8 mouse cellular contexts compared by ENCODE assay signal in the genomic region with DNA sequence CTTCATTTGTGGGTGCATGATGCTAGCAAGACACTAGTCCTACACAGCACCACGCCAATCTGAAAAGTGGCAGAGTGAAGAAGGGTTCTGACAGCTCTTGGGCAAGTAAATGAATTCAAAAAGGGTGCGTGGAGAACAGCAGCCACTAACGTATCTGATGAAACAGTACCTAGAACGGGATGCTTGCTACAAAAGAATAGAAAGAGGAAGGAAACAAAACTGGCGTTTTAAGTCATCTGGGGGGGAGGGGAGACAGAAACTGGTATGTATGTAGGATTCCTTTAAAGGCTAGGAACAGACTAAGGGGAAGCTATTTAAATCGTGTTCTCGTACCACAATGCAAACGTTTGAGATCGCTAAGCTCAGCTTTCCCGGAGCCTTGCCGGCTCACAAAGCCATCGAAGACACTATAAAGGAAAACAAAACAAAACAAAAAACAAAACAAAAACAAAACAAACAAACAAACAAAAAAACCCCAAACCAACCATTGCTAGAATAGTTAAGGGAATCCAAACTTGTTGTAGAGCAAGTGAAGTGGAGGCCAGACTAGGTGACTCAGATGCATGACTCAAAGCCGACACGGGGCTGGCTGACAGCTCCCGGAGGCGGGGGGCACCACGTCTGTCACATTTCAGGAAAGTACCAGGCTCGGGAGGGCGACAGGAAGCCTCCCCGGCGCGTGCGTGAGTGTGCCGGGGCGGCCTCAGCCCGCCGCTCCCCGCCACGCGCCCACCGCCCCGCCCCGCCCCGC.
DNase-seq lines count a peak whose midpoint lies in the region; ATAC-seq lines count a peak whose summit lies in the region.

No protein-coding gene starts in this region.

- peak overlapping the region; percentile 91 for H3K4me2 ChIP-seq in embryonic facial prominence, embryonic 11.5 days (ENCODE audit: low read depth, low read length)
- peak overlapping the region; percentile 83 for H3K4me2 ChIP-seq in hindbrain, embryonic 13.5 days
- peak overlapping the region; percentile 96 for H3K4me2 ChIP-seq in lung, embryonic 15.5 days
- peak overlapping the region; percentile 64 for H3K4me2 ChIP-seq in neural tube, embryonic 15.5 days

- peak; percentile 44 for ATAC-seq in activated CD4-positive, CD25-positive, alpha-beta regulatory T cell, adult 4 months
- ATAC-seq in embryonic facial prominence, embryonic 11.5 days (replicated peaks; ENCODE audit: insufficient number of reproducible peaks, low FRiP score, low TSS enrichment, low read depth), result no peak; the same call in 1 of the 2 replicates
- ATAC-seq in hindbrain, embryonic 13.5 days (ENCODE audit: low FRiP score), result no peak; the same call in 1 of the 2 replicates
- ATAC-seq in lung, embryonic 15.5 days (ENCODE audit: borderline replicate concordance, extremely low read depth, low FRiP score, low TSS enrichment), result no peak
- peak; percentile 40; the same call in 1 of the 2 replicates for ATAC-seq in neural tube, embryonic 15.5 days (ENCODE audit: low FRiP score)

- H3K36me3 ChIP-seq in embryonic facial prominence, embryonic 11.5 days (replicated peaks; ENCODE audit: control insufficient read depth, insufficient read depth, low read depth, low read length), result no peaks in the 10 kb centered on the region
- H3K36me3 ChIP-seq in hindbrain, embryonic 13.5 days, result no peaks in the 10 kb centered on the region
- no peaks in the 10 kb centered on the region for H3K36me3 ChIP-seq in lung, embryonic 15.5 days
- H3K36me3 ChIP-seq in neural tube, embryonic 15.5 days, result no peaks in the 10 kb centered on the region

- H3K27me3 ChIP-seq in embryonic facial prominence, embryonic 11.5 days (ENCODE audit: control insufficient read depth, insufficient read depth, low read length), result no peaks in the 10 kb centered on the region
- peaks cover 3% of the 10 kb centered on the region for H3K27me3 ChIP-seq in hindbrain, embryonic 13.5 days
- no peaks in the 10 kb centered on the region for H3K27me3 ChIP-seq in lung, embryonic 15.5 days
- no peaks in the 10 kb centered on the region for H3K27me3 ChIP-seq in neural tube, embryonic 15.5 days (replicated peaks)

- DNase-seq in retina, embryonic 14.5 days (ENCODE audit: low spot score), result peak; percentile 34
- DNase-seq in retina, postnatal 1 day, result no peak
- DNase-seq in embryonic facial prominence, embryonic 11.5 days (ENCODE audit: low spot score), result peak; percentile 19
- DNase-seq in gastrocnemius, postnatal 4 days (ENCODE audit: low spot score in 2 of 2), result no peak

- no peaks in the 10 kb centered on the region for H3K9me3 ChIP-seq in embryonic facial prominence, embryonic 11.5 days (replicated peaks; ENCODE audit: control insufficient read depth, low read length)
- H3K9me3 ChIP-seq in hindbrain, embryonic 13.5 days, result no peaks in the 10 kb centered on the region
- H3K9me3 ChIP-seq in lung, embryonic 15.5 days, result no peaks in the 10 kb centered on the region
- H3K9me3 ChIP-seq in neural tube, embryonic 15.5 days (replicated peaks), result no peaks in the 10 kb centered on the region

- H3K4me3 ChIP-seq in embryonic facial prominence, embryonic 11.5 days (ENCODE audit: low read depth, low read length), result peak overlapping the region; percentile 93
- H3K4me3 ChIP-seq in hindbrain, embryonic 13.5 days, result peak overlapping the region; percentile 89
- H3K4me3 ChIP-seq in lung, embryonic 15.5 days, result peak overlapping the region; percentile 96
- peak overlapping the region; percentile 87 for H3K4me3 ChIP-seq in neural tube, embryonic 15.5 days (replicated peaks)

- no peak overlapping the region for H3K27ac ChIP-seq in embryonic facial prominence, embryonic 11.5 days (replicated peaks; ENCODE audit: low read depth, low read length)
- H3K27ac ChIP-seq in hindbrain, embryonic 13.5 days, result peak overlapping the region; percentile 98
- H3K27ac ChIP-seq in lung, embryonic 15.5 days, result peak overlapping the region; percentile 87
- peak overlapping the region; percentile 98 for H3K27ac ChIP-seq in neural tube, embryonic 15.5 days (replicated peaks)

- WGBS in embryonic facial prominence, embryonic 11.5 days, result 2% methylated on average over 34 of the region's 34 CpGs
- WGBS in hindbrain, embryonic 13.5 days, result 1% methylated on average over 31 of the region's 34 CpGs
- 3% methylated on average over 34 of the region's 34 CpGs for WGBS in lung, embryonic 15.5 days
- 2% methylated on average over 26 of the region's 34 CpGs for WGBS in neural tube, embryonic 15.5 days

- H3K9ac ChIP-seq in embryonic facial prominence, embryonic 11.5 days (replicated peaks; ENCODE audit: low read length), result peak overlapping the region; percentile 67
- H3K9ac ChIP-seq in hindbrain, embryonic 13.5 days, result peak overlapping the region; percentile 97
- H3K9ac ChIP-seq in lung, embryonic 15.5 days, result peak overlapping the region; percentile 68
- H3K9ac ChIP-seq in neural tube, embryonic 15.5 days (replicated peaks), result peak overlapping the region; percentile 70

- no peaks in the 10 kb centered on the region for H3K4me1 ChIP-seq in embryonic facial prominence, embryonic 11.5 days (ENCODE audit: control insufficient read depth, insufficient read depth, low read length)
- peaks cover 27% of the 10 kb centered on the region for H3K4me1 ChIP-seq in hindbrain, embryonic 13.5 days (replicated peaks)
- peaks cover 27% of the 10 kb centered on the region for H3K4me1 ChIP-seq in lung, embryonic 15.5 days
- peaks cover 25% of the 10 kb centered on the region for H3K4me1 ChIP-seq in neural tube, embryonic 15.5 days

Comparison
In these comparisons a context has a peak if more than half of its experiments do, and no peak if none do; other contexts are left out.
1. DNase-seq: peak in retina, embryonic 14.5 days (single experiment) and embryonic facial prominence, embryonic 11.5 days (single experiment); none in retina, postnatal 1 day (single experiment) and gastrocnemius, postnatal 4 days (0 of 2).
2. ATAC-seq: peak in activated CD4-positive, CD25-positive, alpha-beta regulatory T cell, adult 4 months (single experiment) and neural tube, embryonic 15.5 days (single experiment); none in embryonic facial prominence, embryonic 11.5 days (single experiment), hindbrain, embryonic 13.5 days (single experiment) and lung, embryonic 15.5 days (single experiment).
3. Peak in every context shown above with its lines, with median percentiles within 50 percentile points of each other: H3K4me2 ChIP-seq, H3K4me3 ChIP-seq and H3K9ac ChIP-seq.